Mouse (Mus musculus) kidney, embryonic 15.5 days (tissue): ENCODE measurements around the gene Chia1. TPM values are rescaled to one million over a fixed set of nuclear protein-coding genes. Genes with fewer than 3 reads are reported as not detected.
"Not testable (repeated sequence)": the region's sequence is repeated elsewhere in the genome, so short reads cannot be mapped to it uniquely, and the experiment has no call there.

Experiments used
- ATAC-seq: fragments of 200-750 bp; cut with Nextera tagmentation; replicated peaks from 2 replicates; pipeline ENCODE4 v1.8.0; 2017; ENCODE audit warnings: moderate TSS enrichment; ENCODE audit not compliant: low FRiP score
- H3K27ac ChIP-seq: fragments of 300-500 bp; sonication (generic); 2 replicates; pipeline ENCODE4 v1.5.1; 2015; ENCODE audit warnings: mild to moderate bottlenecking, inconsistent platforms
- H3K27me3 ChIP-seq: fragments of 300-500 bp; sonication (generic); 2 replicates; pipeline ENCODE4 v1.6.1; 2015; ENCODE audit warnings: inconsistent platforms
- H3K36me3 ChIP-seq: fragments of 300-500 bp; sonication (generic); 2 replicates; pipeline ENCODE4 v1.6.1; 2015; ENCODE audit warnings: inconsistent platforms
- H3K4me1 ChIP-seq: fragments of 300-500 bp; sonication (generic); 2 replicates; pipeline ENCODE4 v1.6.1; 2015; ENCODE audit warnings: inconsistent platforms
- H3K4me2 ChIP-seq: fragments of 300-500 bp; sonication (generic); 2 replicates; pipeline ENCODE4 v1.6.1; 2015; ENCODE audit warnings: moderate library complexity, mild to moderate bottlenecking, inconsistent platforms
- H3K4me3 ChIP-seq: fragments of 300-500 bp; sonication (generic); replicated peaks from 2 replicates; pipeline ENCODE4 v1.5.1; 2015; ENCODE audit warnings: mild to moderate bottlenecking, inconsistent platforms
- H3K9ac ChIP-seq: fragments of 300-500 bp; sonication (generic); 2 replicates; pipeline ENCODE4 v1.6.1; 2015; ENCODE audit warnings: mild to moderate bottlenecking, inconsistent platforms
- H3K9me3 ChIP-seq: fragments of 300-500 bp; sonication (generic); replicated peaks from 2 replicates; pipeline ENCODE4 v1.6.1; 2016; ENCODE audit warnings: inconsistent platforms
- WGBS: fragments of 180-500 bp; shearing (Covaris S2); methylation state at CpG from one replicate; pipeline ENCODE4 v1.1.7; 2015; ENCODE audit warnings: mixed read lengths; 5-methylcytosine and 5-hydroxymethylcytosine counted together
- polyA plus RNA-seq: library from polyadenylated mRNA; unstranded; fragments of >200 nt; fragmentation: Nextera tagmentation; extraction: Ambion mirVana; gene quantifications from 2 replicates; pipeline ENCODE4 v1.2.1, GENCODE M21; 2015

Gene Chia1
- polyA plus RNA-seq, 1 experiment from 2014 or later = not detected

DNA sequence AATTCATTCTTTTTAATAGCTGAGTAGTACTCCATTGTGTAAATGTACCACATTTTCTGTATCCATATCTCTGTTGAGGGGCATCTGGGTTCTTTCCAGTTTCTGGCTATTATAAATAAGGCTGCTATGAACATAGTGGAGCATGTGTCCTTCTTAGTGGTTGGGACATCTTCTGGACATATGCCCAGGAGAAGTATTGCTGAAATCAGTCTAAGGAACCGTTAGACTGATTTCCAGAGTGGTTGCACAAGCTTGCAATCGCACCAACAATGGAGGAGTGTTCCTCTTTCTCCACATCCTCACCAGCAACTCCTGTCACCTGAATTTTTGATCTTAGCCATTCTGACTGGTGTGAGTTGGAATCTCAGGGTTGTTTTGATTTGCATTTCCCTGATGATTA lies 59.5 kb downstream of the Chia1 start:
- not testable (repeated sequence) for H3K27me3 ChIP-seq, H3K36me3 ChIP-seq, H3K9ac ChIP-seq, H3K4me2 ChIP-seq, H3K4me1 ChIP-seq, H3K4me3 ChIP-seq, H3K27ac ChIP-seq, H3K9me3 ChIP-seq, ATAC-seq
- WGBS = 74% methylated on average over 2 of the region's 2 CpGs

DNA sequence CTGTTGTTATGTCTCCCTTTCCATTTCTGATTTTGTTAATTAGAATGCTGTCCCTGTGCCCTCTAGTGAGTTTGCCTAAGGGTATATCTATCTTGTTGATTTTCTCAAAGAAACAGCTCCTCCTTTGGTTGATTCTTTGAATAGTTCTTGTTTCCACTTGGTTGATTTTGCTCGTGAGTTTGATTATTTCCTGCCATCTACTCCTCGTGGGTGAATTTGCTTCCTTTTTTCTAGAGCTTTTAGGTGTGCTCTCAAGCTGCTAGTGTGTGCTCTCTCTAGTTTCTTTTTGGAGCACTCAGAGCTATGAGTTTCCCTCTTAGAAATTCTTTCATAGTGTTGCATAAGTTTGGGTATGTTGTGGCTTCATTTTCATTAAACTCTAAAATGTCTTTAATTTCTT lies 61.9 kb downstream of the Chia1 start:
- not testable (repeated sequence) for H3K4me3 ChIP-seq, H3K4me2 ChIP-seq, ATAC-seq, H3K4me1 ChIP-seq, H3K36me3 ChIP-seq, H3K27ac ChIP-seq, H3K9ac ChIP-seq, H3K27me3 ChIP-seq, H3K9me3 ChIP-seq
- 58% methylated on average over 2 of the region's 2 CpGs for WGBS

DNA sequence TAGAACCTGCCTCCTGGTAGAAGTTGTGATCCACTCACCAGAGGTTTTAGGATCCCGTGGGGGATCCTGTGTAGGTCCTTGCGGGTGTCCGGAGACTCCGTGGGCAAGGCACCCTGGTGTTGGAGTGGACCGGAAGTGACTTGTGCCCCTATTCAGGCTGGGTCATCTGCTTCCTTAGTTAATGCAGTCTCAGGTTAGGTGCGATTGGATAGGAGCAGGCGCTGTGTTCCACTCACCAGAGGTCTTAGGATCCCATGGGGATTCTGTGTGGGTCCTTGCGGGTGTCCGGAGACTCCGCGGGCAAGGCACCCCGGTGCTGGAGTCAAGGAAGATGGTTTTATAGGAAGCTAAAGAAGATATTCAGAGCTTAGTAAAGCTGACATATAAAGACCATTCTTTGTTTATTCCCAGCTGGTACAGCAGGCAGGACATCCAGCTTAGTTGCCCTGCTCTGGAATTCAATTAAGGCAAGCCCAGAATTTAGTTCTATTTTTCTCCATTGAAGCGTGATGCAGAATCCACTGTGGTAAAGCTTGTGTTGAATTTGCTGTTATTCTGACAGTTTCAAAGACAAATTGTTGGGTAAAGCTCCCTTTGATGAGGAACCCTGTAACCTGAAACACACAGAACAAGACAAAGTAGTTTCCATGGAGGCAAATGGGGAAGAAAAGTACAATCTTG lies 64.6 kb downstream of the Chia1 start:
- no peak overlapping the region for H3K4me3 ChIP-seq
- no peak overlapping the region for H3K4me2 ChIP-seq
- no peak overlapping the region for H3K27ac ChIP-seq
- H3K4me1 ChIP-seq = no peaks in the 10 kb centered on the region
- no peaks in the 10 kb centered on the region for H3K36me3 ChIP-seq
- 91% methylated on average over 13 of the region's 13 CpGs for WGBS
- no peak for ATAC-seq
- H3K9ac ChIP-seq = no peak overlapping the region
- H3K27me3 ChIP-seq = no peaks in the 10 kb centered on the region
- H3K9me3 ChIP-seq = peaks cover 4% of the 10 kb centered on the region

Other genes starting within 250 kb of the Chia1 start
- gene Adora3, start 242.4 kb upstream of the Chia1 start, polyA plus RNA-seq = not detected in 2 replicates
- gene Tmigd3, start 242.3 kb upstream of the Chia1 start, polyA plus RNA-seq = 0.18 TPM in 1 of 2 replicates, not detected in the other
- 0.24 and 0.53 TPM in 2 replicates for gene I830077J02Rik, start 180.6 kb upstream of the Chia1 start, polyA plus RNA-seq
- 151 and 158 TPM in 2 replicates for gene Wdr77, start 153.9 kb upstream of the Chia1 start, polyA plus RNA-seq
- gene Atp5f1, start 153.1 kb upstream of the Chia1 start, polyA plus RNA-seq = 491 and 564 TPM in 2 replicates
- 1.6 and 2.0 TPM in 2 replicates for gene Ovgp1, start 139.5 kb upstream of the Chia1 start, polyA plus RNA-seq
- gene Pifo, start 98.6 kb upstream of the Chia1 start, polyA plus RNA-seq = 0.23 and 0.24 TPM in 2 replicates
- gene Chil5, start 80.4 kb upstream of the Chia1 start, polyA plus RNA-seq = not detected in 2 replicates
- 0.14 TPM in 1 of 2 replicates, not detected in the other for gene Chil3, start 54.3 kb downstream of the Chia1 start, polyA plus RNA-seq
- gene Chil4, start 106.3 kb downstream of the Chia1 start, polyA plus RNA-seq = 0.29 and 0.37 TPM in 2 replicates